Mouse (Mus musculus) 3T3-L1 (cell line): Measurements from ENCODE around the gene Pim3.

Experiments used
- DNase-seq: peaks from one replicate; pipeline ENCODE4 v3.0.0-alpha.2; 2015; ENCODE audit warnings: low read depth, low spot score

Gene Pim3

GRCm38 (mm10) chr15:88858141-88858541, 3.8 kb upstream of the Pim3 start:
- DNase-seq: no peak

- DNase-seq: no peak
Observed at GRCm38 (mm10) chr15:88858707-88859106, 3.3 kb upstream of the Pim3 start.

GRCm38 (mm10) chr15:88859206-88859970, 2.6 kb upstream of the Pim3 start:
- DNase-seq: no peak

- no peak for DNase-seq
Observed at GRCm38 (mm10) chr15:88860781-88861180, 1.2 kb upstream of the Pim3 start.

- peak; percentile 44 for DNase-seq
Observed at GRCm38 (mm10) chr15:88862881-88863694, 1.1 kb downstream of the Pim3 start.

GRCm38 (mm10) chr15:88863695-88864231, 1.8 kb downstream of the Pim3 start:
- DNase-seq: peak; percentile 99

- DNase-seq: no peak
Observed at GRCm38 (mm10) chr15:88864270-88865030, 2.5 kb downstream of the Pim3 start.

- DNase-seq: no peak
Observed at GRCm38 (mm10) chr15:88865061-88865460, 3.1 kb downstream of the Pim3 start.

GRCm38 (mm10) chr15:88865888-88866695, 4.1 kb downstream of the Pim3 start:
- no peak for DNase-seq

- peak; percentile 50 for DNase-seq
Observed at GRCm38 (mm10) chr15:88866934-88867356, 5.0 kb downstream of the Pim3 start.

GRCm38 (mm10) chr15:88867368-88868023, 5.5 kb downstream of the Pim3 start:
- peak; percentile 92 for DNase-seq

GRCm38 (mm10) chr15:88868024-88868742, 6.2 kb downstream of the Pim3 start:
- peak; percentile 88 for DNase-seq

- DNase-seq: peak; percentile 55
Observed at GRCm38 (mm10) chr15:88870418-88871185, 8.6 kb downstream of the Pim3 start.

GRCm38 (mm10) chr15:88874061-88874460, 12.1 kb downstream of the Pim3 start:
- DNase-seq: peak; percentile 52

GRCm38 (mm10) chr15:88874477-88874876, 12.5 kb downstream of the Pim3 start:
- DNase-seq: peak; percentile 78

GRCm38 (mm10) chr15:88875625-88876081, 13.7 kb downstream of the Pim3 start:
- no peak for DNase-seq

- DNase-seq: peak; percentile 56
Observed at GRCm38 (mm10) chr15:88876155-88877020, 14.4 kb downstream of the Pim3 start.

- no peak for DNase-seq
Observed at GRCm38 (mm10) chr15:88877021-88877400, 15.0 kb downstream of the Pim3 start.
